Mouse (Mus musculus): ENCODE results near the gene Ace3. TPM values are rescaled to one million over a fixed set of nuclear protein-coding genes. Genes with fewer than 3 reads are reported as not detected.

The Ace3 gene
- polyA plus RNA-seq (2012; rRNA removed), result not detected in 2 replicates

GRCm38 (mm10) chr11:105994375-105994774 lies at the start of gene Ace3:
Gene Ace3 (plus strand): TSS chr11:105994675.

DNA sequence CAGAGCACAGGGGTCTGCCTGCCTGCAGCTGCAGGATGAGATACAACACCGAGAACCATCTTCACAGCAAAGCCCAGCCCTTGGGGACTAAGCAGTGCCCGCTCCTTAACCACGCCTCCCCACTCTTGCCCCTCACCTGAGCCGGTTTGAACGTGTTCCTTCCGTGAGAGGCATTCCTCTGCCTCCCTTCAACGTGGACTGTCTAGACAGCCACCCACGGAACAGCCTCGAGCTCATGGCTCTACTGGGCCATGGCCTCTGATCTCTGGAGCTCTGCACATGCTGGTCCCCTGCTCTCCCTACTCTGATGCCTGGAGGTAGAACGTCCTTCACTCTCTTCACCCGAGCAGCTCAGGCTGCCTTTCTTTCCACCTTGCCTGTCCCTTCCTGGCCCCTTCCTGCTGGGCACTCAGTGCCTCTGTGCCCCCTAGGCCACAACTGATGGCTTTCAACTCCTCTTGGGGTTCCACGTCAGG lies 41.5 kb upstream of the Ace3 start, which contains the start of gene Cyb561:
Gene Cyb561, minus strand, starts transcription at position 426 of the 476 bp plus-strand sequence.

GRCm38 (mm10) chr11:105967741-105968574 lies 26.5 kb upstream of the Ace3 start, which contains the start of gene Ace:
Gene Ace (plus strand): TSS chr11:105967945.

DNA sequence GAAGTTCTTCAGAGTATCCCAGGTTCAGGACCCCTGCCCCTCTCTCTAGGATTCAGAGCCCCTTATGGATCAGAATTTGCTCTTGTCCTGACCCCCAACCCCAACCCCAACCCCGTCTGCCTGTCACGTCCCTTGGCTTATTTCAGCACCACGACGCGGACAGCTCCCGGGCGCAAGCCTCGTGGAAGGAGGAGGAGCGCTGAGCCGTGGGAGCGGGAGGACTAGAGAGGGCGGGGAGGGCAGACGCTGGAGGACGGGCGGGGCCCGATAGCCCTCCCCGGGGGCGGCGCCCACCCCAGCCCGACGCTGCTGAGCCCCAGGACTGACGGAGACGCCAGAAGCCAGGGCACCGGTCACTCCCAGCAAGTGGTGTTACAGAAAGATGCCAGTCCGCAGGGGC lies 13.3 kb downstream of the Ace3 start, which contains the start of gene Kcnh6:
Gene Kcnh6, plus strand, starts transcription at position 304 of the 400 bp plus-strand sequence.

GRCm38 (mm10) chr11:106036548-106037417 lies 42.3 kb downstream of the Ace3 start, which contains the start of gene Dcaf7:
Gene Dcaf7 (plus strand): TSS chr11:106036872.

Other genes starting within 250 kb of the Ace3 start
- gene Cyb561, start 41.3 kb upstream of the Ace3 start, polyA plus RNA-seq (2012; rRNA removed), result 22.1 and 29.5 TPM in 2 replicates
- 4.8 and 4.9 TPM in 2 replicates for gene Ace, start 26.7 kb upstream of the Ace3 start, polyA plus RNA-seq (2012; rRNA removed)
- gene Kcnh6, start 13.4 kb downstream of the Ace3 start, polyA plus RNA-seq (2012; rRNA removed), result 1.2 and 2.2 TPM in 2 replicates
- 119 and 125 TPM in 2 replicates for gene Dcaf7, start 42.2 kb downstream of the Ace3 start, polyA plus RNA-seq (2012; rRNA removed)
- gene Taco1, start 71.4 kb downstream of the Ace3 start, polyA plus RNA-seq (2012; rRNA removed), result 13.0 and 14.4 TPM in 2 replicates
- 32.4 and 34.3 TPM in 2 replicates for gene Map3k3, start 89.9 kb downstream of the Ace3 start, polyA plus RNA-seq (2012; rRNA removed)
- 0.34 TPM in 1 of 2 replicates, not detected in the other for gene Gm10840, start 166.2 kb downstream of the Ace3 start, polyA plus RNA-seq (2012; rRNA removed)
- gene Limd2, start 166.2 kb downstream of the Ace3 start, polyA plus RNA-seq (2012; rRNA removed), result 117 and 125 TPM in 2 replicates
- 51.7 and 54.4 TPM in 2 replicates for gene Strada, start 207.5 kb downstream of the Ace3 start, polyA plus RNA-seq (2012; rRNA removed)
- 56.5 and 57.1 TPM in 2 replicates for gene Ccdc47, start 221.7 kb downstream of the Ace3 start, polyA plus RNA-seq (2012; rRNA removed)
- gene Ddx42, start 222.3 kb downstream of the Ace3 start, polyA plus RNA-seq (2012; rRNA removed), result 64.0 and 68.3 TPM in 2 replicates

Measured in central nervous system, embryonic 14 days (tissue).